ENCODE assay signal across 9 mouse cellular contexts in genomic region chr7:119744321-119744720, GRCm38 (mm10). TPM values are rescaled to one million over a fixed set of nuclear protein-coding genes. Genes with fewer than 3 reads are reported as not detected.
DNase-seq lines count a peak whose midpoint lies in the region; ATAC-seq lines count a peak whose summit lies in the region.
"Had no signal": no experiment of that assay in that cellular context is flagged by ENCODE, and none has a peak within 500 bp of the region (broad histone marks: within the 10 kb centered on the region; RNA-seq: fewer than 3 reads in every experiment).

No protein-coding gene starts in this region.

- H3K9ac ChIP-seq in intestine, embryonic 15.5 days, result no peak overlapping the region
- H3K9ac ChIP-seq in midbrain, embryonic 12.5 days (replicated peaks), result no peak overlapping the region

- H3K4me2 ChIP-seq in intestine, embryonic 15.5 days (replicated peaks), result peak overlapping the region; percentile 56
- peak overlapping the region; percentile 43 for H3K4me2 ChIP-seq in midbrain, embryonic 12.5 days (replicated peaks)

- peaks cover 10% of the 10 kb centered on the region for H3K27me3 ChIP-seq in embryonic facial prominence, embryonic 10.5 days (replicated peaks; ENCODE audit: low read depth, poor library complexity, severe bottlenecking)
- no peaks in the 10 kb centered on the region for H3K27me3 ChIP-seq in intestine, embryonic 15.5 days (replicated peaks)
- H3K27me3 ChIP-seq in midbrain, embryonic 12.5 days, result no peaks in the 10 kb centered on the region; the same call in 1 of the 2 replicates

- peak; percentile 5 for DNase-seq in right cerebral cortex, postnatal 14 days
- no peak for DNase-seq in right cerebral cortex, postnatal 4 days
- DNase-seq in embryonic facial prominence, embryonic 10.5 days (ENCODE audit: low spot score), result peak; percentile 60
- DNase-seq in layer of hippocampus, postnatal 25 days (ENCODE audit: extremely low spot score in 1 of 2, low spot score in 1 of 2), result no peak
- no peak for DNase-seq in layer of hippocampus, postnatal 36 days
- DNase-seq in urinary bladder, postnatal 36 days (ENCODE audit: low spot score in 2 of 2), result no peak

- ATAC-seq in intestine, embryonic 15.5 days, result peak; percentile 68
- peak; percentile 58; the same call in 1 of the 2 replicates for ATAC-seq in midbrain, embryonic 12.5 days (ENCODE audit: low FRiP score, low read depth)

- peak overlapping the region; percentile 42 for H3K4me3 ChIP-seq in embryonic facial prominence, embryonic 10.5 days
- peak overlapping the region; percentile 24 for H3K4me3 ChIP-seq in intestine, embryonic 15.5 days (replicated peaks)
- peak overlapping the region; percentile 22 for H3K4me3 ChIP-seq in midbrain, embryonic 12.5 days

- H3K27ac ChIP-seq in embryonic facial prominence, embryonic 10.5 days (replicated peaks), result peak overlapping the region; percentile 44; the same call in 1 of the 2 replicates
- no peak overlapping the region for H3K27ac ChIP-seq in intestine, embryonic 15.5 days
- no peak overlapping the region for H3K27ac ChIP-seq in midbrain, embryonic 12.5 days (replicated peaks)

- peaks cover 6% of the 10 kb centered on the region for H3K4me1 ChIP-seq in embryonic facial prominence, embryonic 10.5 days
- H3K4me1 ChIP-seq in intestine, embryonic 15.5 days (replicated peaks), result no peaks in the 10 kb centered on the region; the same call in 1 of the 2 replicates
- H3K4me1 ChIP-seq in midbrain, embryonic 12.5 days, result peaks cover 5% of the 10 kb centered on the region

- no peaks in the 10 kb centered on the region for H3K36me3 ChIP-seq in embryonic facial prominence, embryonic 10.5 days (replicated peaks)
- H3K36me3 ChIP-seq in intestine, embryonic 15.5 days, result no peaks in the 10 kb centered on the region
- H3K36me3 ChIP-seq in midbrain, embryonic 12.5 days, result no peaks in the 10 kb centered on the region

- 8% methylated on average over 34 of the region's 34 CpGs for WGBS in embryonic facial prominence, embryonic 10.5 days
- WGBS in intestine, embryonic 15.5 days, result 6% methylated on average over 34 of the region's 34 CpGs
- 8% methylated on average over 34 of the region's 34 CpGs for WGBS in midbrain, embryonic 12.5 days

- no peaks in the 10 kb centered on the region for H3K9me3 ChIP-seq in embryonic facial prominence, embryonic 10.5 days
- no peaks in the 10 kb centered on the region for H3K9me3 ChIP-seq in intestine, embryonic 15.5 days
- H3K9me3 ChIP-seq in midbrain, embryonic 12.5 days, result no peaks in the 10 kb centered on the region

RNA-seq across cellular contexts. Expression of gene Acsm3, which starts 16.4 kb away (rescaled TPM):
- 0.15 TPM in 1 of 2 replicates, not detected in the other for polyA plus RNA-seq in embryonic facial prominence, embryonic 10.5 days (2016; fragmentation: Nextera tagmentation; extraction: Ambion mirVana)
- 9.1 and 9.2 TPM in 2 replicates for polyA plus RNA-seq in intestine, embryonic 15.5 days (2015; fragmentation: Nextera tagmentation; extraction: Ambion mirVana)
- 0.14 and 0.17 TPM in 2 replicates for polyA plus RNA-seq in midbrain, embryonic 12.5 days (2016; fragmentation: Nextera tagmentation; extraction: Ambion mirVana)
- not detected for total RNA-seq in layer of hippocampus, postnatal 25 days (2021)
- total RNA-seq in layer of hippocampus, postnatal 36 days (2021), result not detected

RNA-seq across cellular contexts. Expression of gene Thumpd1, which starts 23.7 kb away (rescaled TPM):
- polyA plus RNA-seq in embryonic facial prominence, embryonic 10.5 days (2016; fragmentation: Nextera tagmentation; extraction: Ambion mirVana), result 105 and 107 TPM in 2 replicates
- 61.9 and 62.9 TPM in 2 replicates for polyA plus RNA-seq in intestine, embryonic 15.5 days (2015; fragmentation: Nextera tagmentation; extraction: Ambion mirVana)
- polyA plus RNA-seq in midbrain, embryonic 12.5 days (2016; fragmentation: Nextera tagmentation; extraction: Ambion mirVana), result 90.7 and 91.2 TPM in 2 replicates
- total RNA-seq in layer of hippocampus, postnatal 25 days (2021), result 10 to 100 TPM; 45.8 to 46.0 TPM
- 10 to 100 TPM; 45.4 to 48.2 TPM for total RNA-seq in layer of hippocampus, postnatal 36 days (2021)

RNA-seq across cellular contexts. Expression of gene Rexo5, which starts 49.5 kb away (rescaled TPM):
- 25.5 and 27.1 TPM in 2 replicates for polyA plus RNA-seq in embryonic facial prominence, embryonic 10.5 days (2016; fragmentation: Nextera tagmentation; extraction: Ambion mirVana)
- 17.7 and 19.6 TPM in 2 replicates for polyA plus RNA-seq in intestine, embryonic 15.5 days (2015; fragmentation: Nextera tagmentation; extraction: Ambion mirVana)
- 21.9 and 27.6 TPM in 2 replicates for polyA plus RNA-seq in midbrain, embryonic 12.5 days (2016; fragmentation: Nextera tagmentation; extraction: Ambion mirVana)
- 1 to 10 TPM; 2.9 to 3.0 TPM for total RNA-seq in layer of hippocampus, postnatal 25 days (2021)
- 1 to 10 TPM; 1.9 to 2.8 TPM for total RNA-seq in layer of hippocampus, postnatal 36 days (2021)

RNA-seq across cellular contexts. Expression of gene Eri2, which starts 49.5 kb away (rescaled TPM):
- polyA plus RNA-seq in embryonic facial prominence, embryonic 10.5 days (2016; fragmentation: Nextera tagmentation; extraction: Ambion mirVana), result 27.4 and 28.1 TPM in 2 replicates
- 16.0 and 18.8 TPM in 2 replicates for polyA plus RNA-seq in intestine, embryonic 15.5 days (2015; fragmentation: Nextera tagmentation; extraction: Ambion mirVana)
- polyA plus RNA-seq in midbrain, embryonic 12.5 days (2016; fragmentation: Nextera tagmentation; extraction: Ambion mirVana), result 32.9 and 36.6 TPM in 2 replicates
- total RNA-seq in layer of hippocampus, postnatal 25 days (2021), result 1 to 10 TPM; 8.4 to 8.8 TPM
- 1 to 10 TPM; 7.7 to 8.1 TPM for total RNA-seq in layer of hippocampus, postnatal 36 days (2021)

RNA-seq across cellular contexts. Expression of gene Acsm4, which starts 54.5 kb away (rescaled TPM):
- polyA plus RNA-seq in embryonic facial prominence, embryonic 10.5 days (2016; fragmentation: Nextera tagmentation; extraction: Ambion mirVana), result 0.06 and 1.1 TPM in 2 replicates
- polyA plus RNA-seq in intestine, embryonic 15.5 days (2015; fragmentation: Nextera tagmentation; extraction: Ambion mirVana), result not detected in 2 replicates
- not detected in 2 replicates for polyA plus RNA-seq in midbrain, embryonic 12.5 days (2016; fragmentation: Nextera tagmentation; extraction: Ambion mirVana)
- total RNA-seq in layer of hippocampus, postnatal 25 days (2021), result not detected
- total RNA-seq in layer of hippocampus, postnatal 36 days (2021), result not detected
- polyA plus RNA-seq: gonadal fat pad, adult 2 months had no signal

Comparison
In these comparisons a context has a peak if more than half of its experiments do, and no peak if none do; other contexts are left out.
1. DNase-seq: peak in right cerebral cortex, postnatal 14 days (single experiment) and embryonic facial prominence, embryonic 10.5 days (single experiment); none in right cerebral cortex, postnatal 4 days (single experiment), layer of hippocampus, postnatal 25 days (0 of 2), layer of hippocampus, postnatal 36 days (0 of 2) and urinary bladder, postnatal 36 days (0 of 2).
2. Peak in every context shown above with its lines, with median percentiles within 50 percentile points of each other: H3K4me3 ChIP-seq.